Comparison of ENCODE assay signal across 8 mouse cellular contexts in the genomic region with DNA sequence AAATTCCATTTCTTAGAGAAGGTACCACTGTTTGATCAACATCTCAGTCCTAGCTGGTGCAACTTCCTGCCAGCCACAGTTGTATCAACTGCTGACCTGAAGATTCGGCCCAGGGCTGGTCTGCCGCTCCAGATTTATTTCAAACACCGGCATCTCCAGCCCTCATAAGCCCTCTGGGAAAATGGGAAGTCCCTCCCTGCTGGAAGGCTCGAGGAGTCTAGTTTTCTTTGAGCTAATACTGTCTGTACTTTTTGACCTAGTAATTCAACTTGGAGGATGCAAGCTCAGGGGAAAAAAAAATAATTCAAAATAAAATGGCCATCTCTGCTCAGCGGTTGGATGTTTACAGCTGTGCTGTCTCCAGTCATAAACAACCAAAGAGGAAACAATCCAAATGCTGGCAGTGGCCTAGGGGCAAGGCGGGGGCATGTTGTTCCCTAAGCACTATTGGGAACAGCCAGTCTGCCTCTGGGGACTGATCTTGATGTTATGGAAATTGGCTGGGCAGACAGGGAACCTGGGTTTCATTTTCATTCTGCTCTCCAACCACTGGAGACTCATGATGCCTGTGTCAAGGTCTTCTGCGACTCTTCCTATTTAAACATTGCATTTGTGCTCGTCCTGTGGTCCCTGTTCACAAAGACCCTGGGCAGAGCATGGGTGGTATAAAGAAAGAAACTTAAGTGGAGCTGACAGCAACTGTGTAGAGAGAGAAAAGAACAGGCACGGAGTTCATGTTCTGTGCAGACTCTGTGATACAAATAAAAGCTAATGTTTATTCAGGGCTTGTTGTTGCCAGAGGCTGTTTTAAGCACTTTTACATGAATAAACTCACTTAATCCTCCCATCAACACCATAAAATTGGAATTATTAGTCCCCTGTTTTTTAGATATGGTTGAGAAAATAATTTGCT.
DNase-seq lines count a peak whose midpoint lies in the region; ATAC-seq and TF ChIP-seq lines count a peak whose summit lies in the region.

No protein-coding gene starts in this region.

- H3K4me2 ChIP-seq in stomach, postnatal 0 days (replicated peaks; ENCODE audit: low read depth), result peak overlapping the region; percentile 20

- peak; percentile 40; the same call in 1 of the 2 replicates for ATAC-seq in stomach, postnatal 0 days (ENCODE audit: low FRiP score, low TSS enrichment)

- TF ChIP-seq CTCF in lung, adult 2 months (IDR thresholded peaks at IDR 0.05; ENCODE audit: insufficient read depth, low read length), result no peak
- no peak for TF ChIP-seq CTCF in stomach, postnatal 0 days (IDR thresholded peaks at IDR 0.05; ENCODE audit: low read depth)

- H3K36me3 ChIP-seq in stomach, postnatal 0 days (ENCODE audit: control insufficient read depth, insufficient read depth, low read length), result no peaks in the 10 kb centered on the region

- no peak overlapping the region for H3K4me3 ChIP-seq in lung, adult 2 months (replicated peaks; ENCODE audit: extremely low read depth, low read depth, low read length)
- H3K4me3 ChIP-seq in stomach, postnatal 0 days (ENCODE audit: low read depth, low read length), result no peak overlapping the region

- DNase-seq in adrenal gland, postnatal 14 days, result peak; percentile 43
- DNase-seq in adrenal gland, postnatal 4 days (ENCODE audit: low spot score in 2 of 2), result no peak
- peak; percentile 47 for DNase-seq in urinary bladder, postnatal 14 days (ENCODE audit: low spot score)
- DNase-seq in urinary bladder, postnatal 25 days (ENCODE audit: low spot score), result no peak
- peak; percentile 31 for DNase-seq in lung, adult 2 months
- peak; percentile 8 for DNase-seq in stomach, postnatal 0 days (ENCODE audit: low spot score)
- no peak for DNase-seq in frontal cortex, postnatal 25 days (ENCODE audit: low spot score in 2 of 2)
- DNase-seq in cerebellum, adult 11 months, result no peak

- H3K27ac ChIP-seq in stomach, postnatal 0 days (replicated peaks), result peak overlapping the region; percentile 65

- no peak for TF ChIP-seq EP300 in stomach, postnatal 0 days (optimal IDR thresholded peaks at IDR 0.05)

- H3K27me3 ChIP-seq in stomach, postnatal 0 days (ENCODE audit: control insufficient read depth, insufficient read depth, low read length), result no peaks in the 10 kb centered on the region

- no peak overlapping the region for H3K9ac ChIP-seq in stomach, postnatal 0 days (ENCODE audit: low read length)

- no peaks in the 10 kb centered on the region for H3K9me3 ChIP-seq in stomach, postnatal 0 days (ENCODE audit: control insufficient read depth, low read length)

- 29% methylated on average over 9 of the region's 9 CpGs for WGBS in lung, adult 2 months
- WGBS in stomach, postnatal 0 days, result 31% methylated on average over 9 of the region's 9 CpGs

- no peak for TF ChIP-seq POLR2A in lung, adult 2 months (IDR thresholded peaks at IDR 0.05; ENCODE audit: borderline replicate concordance, extremely low read depth, low read depth, low read length)

- H3K4me1 ChIP-seq in lung, adult 2 months (ENCODE audit: control insufficient read depth, insufficient read depth, low read length), result peaks cover 8% of the 10 kb centered on the region
- H3K4me1 ChIP-seq in stomach, postnatal 0 days (replicated peaks; ENCODE audit: control insufficient read depth, insufficient read depth), result peaks cover 4% of the 10 kb centered on the region; the same call in 1 of the 2 replicates

Comparison
In these comparisons a context has a peak if more than half of its experiments do, and no peak if none do; other contexts are left out.
1. DNase-seq: peak in adrenal gland, postnatal 14 days (single experiment), urinary bladder, postnatal 14 days (single experiment), lung, adult 2 months (single experiment) and stomach, postnatal 0 days (single experiment); none in adrenal gland, postnatal 4 days (0 of 2), urinary bladder, postnatal 25 days (single experiment), frontal cortex, postnatal 25 days (0 of 2) and cerebellum, adult 11 months (single experiment).